7 mouse cellular contexts compared by ENCODE assay signal in genomic region chr17:36836427-36836812, GRCm38 (mm10). TPM values are rescaled to one million over a fixed set of nuclear protein-coding genes. Genes with fewer than 3 reads are reported as not detected.
DNase-seq lines count a peak whose midpoint lies in the region; ATAC-seq lines count a peak whose summit lies in the region.

No protein-coding gene starts in this region.

- H3K27me3 ChIP-seq in neural tube, embryonic 11.5 days (ENCODE audit: control insufficient read depth, insufficient read depth, low read length) = no peaks in the 10 kb centered on the region
- H3K27me3 ChIP-seq in limb, embryonic 13.5 days = no peaks in the 10 kb centered on the region
- no peaks in the 10 kb centered on the region for H3K27me3 ChIP-seq in neural tube, embryonic 15.5 days (replicated peaks)

- peak; percentile 22 for ATAC-seq in neural tube, embryonic 11.5 days (ENCODE audit: insufficient read depth, low FRiP score, low TSS enrichment)
- peak; percentile 3; the same call in 1 of the 2 replicates for ATAC-seq in erythroid progenitor cell, adult 5-6 weeks (replicated peaks; ENCODE audit: low FRiP score, poor library complexity, severe bottlenecking)
- ATAC-seq in limb, embryonic 13.5 days (ENCODE audit: low FRiP score, low read depth) = peak; percentile 17
- ATAC-seq in neural tube, embryonic 15.5 days (ENCODE audit: low FRiP score) = peak; percentile 57
- no peak; the same call in 1 of the 2 replicates for ATAC-seq in monocyte, adult 5-6 weeks (replicated peaks; ENCODE audit: insufficient number of reproducible peaks, low FRiP score, low TSS enrichment, poor library complexity, severe bottlenecking)

- 14% methylated on average over 3 of the region's 3 CpGs for WGBS in neural tube, embryonic 11.5 days
- 13% methylated on average over 3 of the region's 3 CpGs for WGBS in limb, embryonic 13.5 days
- WGBS in neural tube, embryonic 15.5 days = 15% methylated on average over 3 of the region's 3 CpGs

- peak overlapping the region; percentile 92; the same call in 1 of the 2 replicates for H3K9ac ChIP-seq in neural tube, embryonic 11.5 days (ENCODE audit: low read length)
- H3K9ac ChIP-seq in limb, embryonic 13.5 days = peak overlapping the region; percentile 69
- peak overlapping the region; percentile 45 for H3K9ac ChIP-seq in neural tube, embryonic 15.5 days (replicated peaks)

- H3K9me3 ChIP-seq in neural tube, embryonic 11.5 days (ENCODE audit: control insufficient read depth, low read length) = no peaks in the 10 kb centered on the region
- no peaks in the 10 kb centered on the region for H3K9me3 ChIP-seq in limb, embryonic 13.5 days
- no peaks in the 10 kb centered on the region for H3K9me3 ChIP-seq in neural tube, embryonic 15.5 days (replicated peaks)

- DNase-seq in neural tube, embryonic 11.5 days (ENCODE audit: low spot score) = peak; percentile 17
- DNase-seq in neural tube, embryonic 10.5 days (ENCODE audit: extremely low spot score, low spot score) = no peak
- no peak for DNase-seq in thymus, postnatal 14 days

- peak overlapping the region; percentile 62; the same call in 1 of the 2 replicates for H3K27ac ChIP-seq in neural tube, embryonic 11.5 days (ENCODE audit: low read depth, low read length)
- peak overlapping the region; percentile 91 for H3K27ac ChIP-seq in limb, embryonic 13.5 days
- H3K27ac ChIP-seq in neural tube, embryonic 15.5 days (replicated peaks) = peak overlapping the region; percentile 95

- no peaks in the 10 kb centered on the region for H3K36me3 ChIP-seq in neural tube, embryonic 11.5 days (ENCODE audit: control insufficient read depth, insufficient read depth, low read length)
- H3K36me3 ChIP-seq in limb, embryonic 13.5 days = 0 out of 2 replicates have a peak, but pooled peaks cover 4% of the 10 kb centered on the region
- no peaks in the 10 kb centered on the region for H3K36me3 ChIP-seq in neural tube, embryonic 15.5 days

- H3K4me2 ChIP-seq in neural tube, embryonic 11.5 days (ENCODE audit: low read depth) = peak overlapping the region; percentile 57
- peak overlapping the region; percentile 69 for H3K4me2 ChIP-seq in limb, embryonic 13.5 days (replicated peaks)
- peak overlapping the region; percentile 63 for H3K4me2 ChIP-seq in neural tube, embryonic 15.5 days

- H3K4me1 ChIP-seq in neural tube, embryonic 11.5 days (ENCODE audit: control insufficient read depth, insufficient read depth, low read length) = no peaks in the 10 kb centered on the region
- H3K4me1 ChIP-seq in limb, embryonic 13.5 days = peaks cover 27% of the 10 kb centered on the region
- H3K4me1 ChIP-seq in neural tube, embryonic 15.5 days = peaks cover 33% of the 10 kb centered on the region

- peak overlapping the region; percentile 56 for H3K4me3 ChIP-seq in neural tube, embryonic 11.5 days (ENCODE audit: low read depth, low read length)
- peak overlapping the region; percentile 69 for H3K4me3 ChIP-seq in limb, embryonic 13.5 days
- H3K4me3 ChIP-seq in neural tube, embryonic 15.5 days (replicated peaks) = peak overlapping the region; percentile 84

RNA-seq across cellular contexts. Expression of gene Trim26, which starts 0.5 kb away (rescaled TPM):
- 33.7 and 37.5 TPM in 2 replicates for polyA plus RNA-seq in neural tube, embryonic 11.5 days (2014; fragmentation: Nextera tagmentation; extraction: Ambion mirVana)
- total RNA-seq in erythroid progenitor cell, adult 5-6 weeks (2015; ENCODE audit: low replicate concordance) = 41.8 and 46.5 TPM in 2 replicates
- 13.9 and 15.8 TPM in 2 replicates for total RNA-seq in erythroid progenitor cell, adult 5-6 weeks (2017; ENCODE audit: low replicate concordance)
- polyA plus RNA-seq in limb, embryonic 13.5 days (2015; fragmentation: Nextera tagmentation; extraction: Ambion mirVana) = 52.3 and 53.7 TPM in 2 replicates
- 51.2 and 52.0 TPM in 2 replicates for polyA plus RNA-seq in neural tube, embryonic 15.5 days (2015; fragmentation: Nextera tagmentation; extraction: Ambion mirVana)
- 45.2 to 61.6 TPM (median 45.5 TPM) in 3 replicates for total RNA-seq in monocyte, adult 5-6 weeks (2017)

RNA-seq across cellular contexts. Expression of gene H2-M10.6, which starts 24.4 kb away (rescaled TPM):
- not detected in 2 replicates for polyA plus RNA-seq in neural tube, embryonic 11.5 days (2014; fragmentation: Nextera tagmentation; extraction: Ambion mirVana)
- total RNA-seq in erythroid progenitor cell, adult 5-6 weeks (2015; ENCODE audit: low replicate concordance) = not detected in 2 replicates
- total RNA-seq in erythroid progenitor cell, adult 5-6 weeks (2017; ENCODE audit: low replicate concordance) = not detected in 2 replicates
- not detected in 2 replicates for polyA plus RNA-seq in limb, embryonic 13.5 days (2015; fragmentation: Nextera tagmentation; extraction: Ambion mirVana)
- polyA plus RNA-seq in neural tube, embryonic 15.5 days (2015; fragmentation: Nextera tagmentation; extraction: Ambion mirVana) = not detected in 2 replicates
- total RNA-seq in monocyte, adult 5-6 weeks (2017) = not detected in 3 replicates

RNA-seq across cellular contexts. Expression of gene Trim15, which starts 30.6 kb away (rescaled TPM):
- 0.42 and 0.66 TPM in 2 replicates for polyA plus RNA-seq in neural tube, embryonic 11.5 days (2014; fragmentation: Nextera tagmentation; extraction: Ambion mirVana)
- total RNA-seq in erythroid progenitor cell, adult 5-6 weeks (2015; ENCODE audit: low replicate concordance) = 2.2 TPM in 1 of 2 replicates, not detected in the other
- total RNA-seq in erythroid progenitor cell, adult 5-6 weeks (2017; ENCODE audit: low replicate concordance) = 0.51 and 1.4 TPM in 2 replicates
- polyA plus RNA-seq in limb, embryonic 13.5 days (2015; fragmentation: Nextera tagmentation; extraction: Ambion mirVana) = 0.13 and 0.28 TPM in 2 replicates
- 0.73 and 0.82 TPM in 2 replicates for polyA plus RNA-seq in neural tube, embryonic 15.5 days (2015; fragmentation: Nextera tagmentation; extraction: Ambion mirVana)
- total RNA-seq in monocyte, adult 5-6 weeks (2017) = not detected in 3 replicates

RNA-seq across cellular contexts. Expression of gene Trim10, which starts 33.0 kb away (rescaled TPM):
- polyA plus RNA-seq in neural tube, embryonic 11.5 days (2014; fragmentation: Nextera tagmentation; extraction: Ambion mirVana) = 5.7 and 7.5 TPM in 2 replicates
- total RNA-seq in erythroid progenitor cell, adult 5-6 weeks (2015; ENCODE audit: low replicate concordance) = 270 and 287 TPM in 2 replicates
- total RNA-seq in erythroid progenitor cell, adult 5-6 weeks (2017; ENCODE audit: low replicate concordance) = 428 and 543 TPM in 2 replicates
- 2.5 and 3.9 TPM in 2 replicates for polyA plus RNA-seq in limb, embryonic 13.5 days (2015; fragmentation: Nextera tagmentation; extraction: Ambion mirVana)
- 1.4 and 1.9 TPM in 2 replicates for polyA plus RNA-seq in neural tube, embryonic 15.5 days (2015; fragmentation: Nextera tagmentation; extraction: Ambion mirVana)
- 0.49 to 16.6 TPM (median 11.1 TPM) in 3 replicates for total RNA-seq in monocyte, adult 5-6 weeks (2017)

RNA-seq across cellular contexts. Expression of gene Trim40, which starts 53.5 kb away (rescaled TPM):
- not detected in 2 replicates for polyA plus RNA-seq in neural tube, embryonic 11.5 days (2014; fragmentation: Nextera tagmentation; extraction: Ambion mirVana)
- total RNA-seq in erythroid progenitor cell, adult 5-6 weeks (2015; ENCODE audit: low replicate concordance) = not detected in 2 replicates
- 1.8 TPM in 1 of 2 replicates, not detected in the other for total RNA-seq in erythroid progenitor cell, adult 5-6 weeks (2017; ENCODE audit: low replicate concordance)
- not detected in 2 replicates for polyA plus RNA-seq in limb, embryonic 13.5 days (2015; fragmentation: Nextera tagmentation; extraction: Ambion mirVana)
- polyA plus RNA-seq in neural tube, embryonic 15.5 days (2015; fragmentation: Nextera tagmentation; extraction: Ambion mirVana) = not detected in 2 replicates
- total RNA-seq in monocyte, adult 5-6 weeks (2017) = not detected in 3 replicates
